Mouse (Mus musculus): ENCODE measurements around the gene Rhoa. TPM values are rescaled to one million over a fixed set of nuclear protein-coding genes. Genes with fewer than 3 reads are reported as not detected.
A peak's percentile ranks its signal among the peaks of the same experiment; 100 is the strongest.

Gene Rhoa
- total RNA-seq, 2 experiments from 2014 or later: 159 to 177 TPM

DNA sequence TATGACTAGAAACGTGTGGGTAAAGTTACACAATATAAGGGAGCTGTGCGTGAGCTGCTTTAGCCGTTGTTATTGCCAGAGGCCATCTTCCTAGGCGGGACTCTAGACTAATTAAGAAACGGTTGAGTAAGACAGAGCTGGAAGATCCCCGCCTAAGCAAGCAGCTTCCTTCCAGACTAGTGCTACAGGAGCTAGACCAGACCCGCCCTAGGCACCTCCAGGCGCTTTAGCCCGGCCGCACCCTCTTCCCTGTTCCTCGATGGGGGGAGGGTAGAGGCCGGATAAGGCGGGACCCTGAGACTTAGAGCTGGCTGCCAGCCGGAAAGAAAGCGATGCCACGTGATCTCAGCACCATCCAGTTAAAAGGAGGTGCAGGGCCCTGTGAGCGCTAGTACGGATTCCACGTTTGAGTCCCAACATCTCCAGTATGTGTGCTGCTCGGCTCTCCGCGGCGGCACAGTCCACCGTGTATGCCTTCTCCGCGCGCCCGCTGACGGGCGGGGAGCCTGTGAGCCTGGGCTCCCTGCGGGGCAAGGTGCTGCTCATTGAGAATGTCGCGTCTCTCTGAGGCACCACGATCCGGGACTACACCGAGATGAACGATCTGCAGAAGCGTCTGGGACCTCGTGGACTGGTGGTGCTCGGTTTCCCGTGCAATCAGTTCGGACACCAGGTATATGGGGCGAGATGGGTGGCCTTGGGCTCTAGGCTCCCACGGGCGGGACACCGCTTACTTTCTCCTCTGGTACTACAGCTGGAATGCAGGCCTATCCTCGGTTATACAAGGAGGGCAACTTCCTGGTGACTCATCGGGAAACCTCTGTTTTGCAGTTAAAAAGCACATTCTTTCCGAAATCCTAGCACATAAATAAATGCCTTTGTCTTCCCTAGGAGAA, 33.2 kb downstream of the Rhoa start, which contains the start of gene Gpx1:
Gpx1 (plus strand) TSS at position 18 of the 896 bp plus-strand sequence.
- intact Hi-C loops (cut with DNase I; ENCODE audit: low total_unique reads): no loop called here

DNA sequence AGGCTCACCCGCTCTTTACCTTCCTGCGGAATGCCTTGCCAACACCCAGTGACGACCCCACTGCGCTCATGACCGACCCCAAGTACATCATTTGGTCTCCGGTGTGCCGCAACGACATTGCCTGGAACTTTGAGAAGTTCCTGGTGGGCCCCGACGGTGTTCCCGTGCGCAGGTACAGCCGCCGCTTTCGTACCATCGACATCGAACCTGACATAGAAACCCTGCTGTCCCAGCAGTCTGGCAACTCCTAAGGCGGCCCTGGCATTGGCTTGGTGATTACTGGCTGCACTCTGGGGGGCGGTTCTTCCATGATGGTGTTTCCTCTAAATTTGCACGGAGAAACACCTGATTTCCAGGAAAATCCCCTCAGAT, 33.9 kb downstream of the Rhoa start:
- peak; percentile 25 for DNase-seq
- intact Hi-C loops (cut with DNase I; ENCODE audit: low total_unique reads): no loop called here

More for the DNA sequence above, 33.2 kb downstream of the Rhoa start, which contains the start of gene Gpx1:
- DNase-seq: peak; percentile 92

DNA sequence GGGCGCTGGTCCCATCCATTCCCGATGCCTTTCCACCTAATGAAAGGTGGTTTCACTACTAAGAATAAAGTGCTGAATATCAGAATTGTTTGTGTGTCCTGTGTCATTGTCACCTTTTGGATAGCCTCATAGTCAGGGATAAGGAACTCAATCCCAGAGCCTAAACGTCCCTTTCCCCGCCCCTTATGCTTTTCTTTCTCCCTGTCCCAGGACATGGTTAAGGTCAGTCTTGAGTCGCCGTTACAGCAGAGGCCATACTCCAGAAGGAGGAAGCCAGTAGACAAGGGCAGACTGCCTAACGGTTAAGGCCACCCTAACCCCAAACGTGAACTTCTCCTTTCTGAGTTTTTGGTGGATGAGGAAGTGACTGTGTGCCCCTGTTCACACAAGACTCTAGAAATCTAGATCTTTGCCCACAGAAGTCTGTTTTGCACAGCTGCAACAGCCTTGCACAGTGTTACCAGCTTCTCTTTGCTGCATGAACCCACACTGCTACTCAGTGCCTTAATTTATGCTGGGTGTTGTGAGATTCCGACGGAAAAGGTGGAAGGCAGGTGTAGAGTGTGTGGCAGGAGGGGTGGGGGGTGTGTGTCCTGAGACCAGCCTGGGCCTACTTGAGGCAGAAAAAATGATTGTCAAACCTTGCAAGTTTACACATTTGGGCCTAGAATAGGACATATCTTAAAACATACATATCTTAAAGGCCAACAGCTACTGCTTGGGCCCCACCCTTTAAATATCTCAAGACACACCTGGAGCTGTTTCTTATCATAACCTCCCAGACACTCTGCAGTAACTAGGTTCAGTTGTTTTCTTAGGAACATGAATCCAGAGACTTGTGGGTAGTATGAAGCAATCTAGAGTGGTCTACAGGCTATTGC, 34.6 kb downstream of the Rhoa start:
- intact Hi-C loops (cut with DNase I; ENCODE audit: low total_unique reads): no loop called here

DNA sequence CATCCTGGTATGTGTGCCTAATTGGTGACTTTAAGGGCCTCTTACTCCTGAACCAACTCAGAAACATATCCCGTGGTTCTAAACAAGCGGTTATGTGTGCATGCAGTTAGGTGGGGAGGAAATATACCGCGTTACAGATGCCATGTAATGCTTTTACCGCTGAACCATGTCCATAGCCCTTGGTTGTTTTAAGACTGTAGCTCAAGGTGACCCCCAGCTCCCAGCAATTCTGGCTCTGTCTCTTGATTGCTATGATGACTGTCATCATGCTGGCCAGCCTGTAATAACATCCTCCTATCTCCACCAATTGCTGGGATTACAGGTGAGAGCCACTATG, 35.2 kb downstream of the Rhoa start:
- intact Hi-C loops (cut with DNase I; ENCODE audit: low total_unique reads): no loop called here
- DNase-seq: no peak

More for the DNA sequence above, 34.6 kb downstream of the Rhoa start:
- DNase-seq: no peak

DNA sequence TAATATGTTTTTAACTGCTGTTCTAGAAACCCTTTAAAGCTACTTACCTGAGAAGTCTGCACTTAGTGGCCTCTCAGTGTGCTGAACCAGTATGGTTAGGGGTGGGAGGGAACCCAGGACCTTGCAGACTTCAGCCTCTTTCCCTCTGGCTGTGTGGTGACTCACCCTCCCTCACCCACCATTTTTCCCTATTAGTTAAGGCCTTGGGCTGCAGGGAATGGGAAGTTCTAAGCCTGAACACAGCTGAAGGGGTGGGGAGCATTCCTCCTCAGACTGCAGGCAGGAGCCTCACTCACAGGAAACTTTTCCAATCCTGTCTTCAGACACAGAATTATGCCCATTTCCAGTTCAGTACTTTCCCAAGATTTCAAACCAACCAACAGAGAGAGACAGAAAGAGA, 35.9 kb downstream of the Rhoa start:
- intact Hi-C loops (cut with DNase I; ENCODE audit: low total_unique reads): no loop called here
- DNase-seq: no peak

DNA sequence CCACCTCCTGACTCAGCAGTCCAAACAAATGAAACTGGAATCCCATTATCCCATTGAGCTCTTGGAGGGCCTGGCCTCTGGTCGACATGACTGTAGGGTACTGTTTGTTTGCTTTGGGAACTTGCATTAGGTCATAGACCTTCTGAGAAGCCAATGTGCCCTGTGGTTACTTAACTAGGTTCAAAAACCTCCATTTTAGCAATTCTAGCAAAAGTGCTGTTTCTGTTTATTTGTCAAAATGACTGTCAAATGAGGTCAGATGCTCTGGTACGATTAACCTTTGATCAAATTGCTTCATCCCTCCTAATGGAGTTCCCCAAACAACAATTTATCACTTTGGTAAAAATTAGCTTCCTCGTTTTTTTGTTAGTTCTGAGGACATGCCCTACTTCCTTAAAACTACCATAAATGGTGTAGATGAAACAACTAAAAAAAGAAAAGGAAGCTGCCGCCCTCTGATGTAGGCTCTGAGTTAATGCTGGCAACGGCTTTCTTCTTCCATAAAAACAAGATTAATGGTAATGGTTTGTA, 36.4 kb downstream of the Rhoa start:
- no peak for DNase-seq
- intact Hi-C loops (cut with DNase I; ENCODE audit: low total_unique reads): no loop called here

DNA sequence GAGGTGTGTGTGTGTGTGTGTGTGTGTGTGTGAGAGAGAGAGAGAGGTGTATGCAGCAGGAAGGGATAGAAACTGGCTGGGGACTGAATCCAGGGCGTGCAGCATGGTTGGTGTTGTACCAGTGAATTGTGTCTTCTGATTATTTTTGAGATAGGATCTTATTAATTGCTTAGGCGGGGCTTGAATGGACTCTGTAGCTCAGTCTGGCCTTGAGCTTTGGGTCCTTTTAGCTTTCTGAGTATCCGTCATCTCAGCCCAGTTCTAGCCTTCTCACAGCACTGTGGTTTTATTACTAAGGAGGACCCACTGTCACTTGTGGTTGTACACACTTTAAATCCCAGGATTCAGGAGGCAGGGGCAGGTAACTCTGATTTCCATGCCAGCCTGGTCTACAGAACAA, 37.4 kb downstream of the Rhoa start:
- DNase-seq: no peak
- intact Hi-C loops (cut with DNase I; ENCODE audit: low total_unique reads): no loop called here

DNA sequence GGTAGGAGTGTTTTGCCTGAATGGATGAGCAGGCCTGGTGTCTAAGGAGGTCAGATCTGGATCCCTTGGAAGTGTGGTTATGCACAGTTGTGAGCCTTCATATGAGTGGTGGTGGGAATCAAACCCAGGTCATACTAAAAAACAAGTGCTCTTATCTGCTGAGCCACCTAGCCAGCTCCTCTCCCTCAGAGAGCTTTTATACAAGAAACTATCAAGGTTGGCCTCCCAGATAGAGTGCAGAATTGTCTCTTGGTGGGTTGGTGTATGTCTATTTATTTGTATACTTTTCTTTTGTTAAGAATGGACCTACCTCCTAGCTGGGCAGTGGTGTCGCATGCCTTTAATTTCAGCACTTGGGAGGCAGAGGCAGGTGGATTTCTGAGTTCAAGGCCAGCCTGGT, 37.9 kb downstream of the Rhoa start:
- intact Hi-C loops (cut with DNase I; ENCODE audit: low total_unique reads): no loop called here
- DNase-seq: no peak

DNA sequence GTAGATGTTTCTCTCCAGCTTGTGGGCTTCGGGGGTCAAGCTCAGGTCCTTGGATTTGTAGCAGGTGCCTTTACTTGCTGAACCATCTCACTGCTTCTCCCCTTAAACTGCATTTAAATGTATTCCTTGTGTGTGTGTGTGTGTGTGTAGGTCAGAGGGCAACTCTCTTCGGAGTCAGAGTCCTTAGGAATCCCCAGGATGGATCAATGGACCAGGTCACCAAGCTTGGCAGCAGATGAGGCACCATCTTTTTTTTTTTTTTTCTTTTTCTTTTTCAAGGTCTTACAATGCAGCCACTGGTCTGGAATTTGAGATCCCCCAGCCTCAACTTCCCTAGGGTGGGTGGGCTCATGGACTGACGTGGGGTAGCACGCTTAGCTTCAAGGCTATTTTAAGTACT, 38.5 kb downstream of the Rhoa start:
- no peak for DNase-seq
- intact Hi-C loops (cut with DNase I; ENCODE audit: low total_unique reads): no loop called here

DNA sequence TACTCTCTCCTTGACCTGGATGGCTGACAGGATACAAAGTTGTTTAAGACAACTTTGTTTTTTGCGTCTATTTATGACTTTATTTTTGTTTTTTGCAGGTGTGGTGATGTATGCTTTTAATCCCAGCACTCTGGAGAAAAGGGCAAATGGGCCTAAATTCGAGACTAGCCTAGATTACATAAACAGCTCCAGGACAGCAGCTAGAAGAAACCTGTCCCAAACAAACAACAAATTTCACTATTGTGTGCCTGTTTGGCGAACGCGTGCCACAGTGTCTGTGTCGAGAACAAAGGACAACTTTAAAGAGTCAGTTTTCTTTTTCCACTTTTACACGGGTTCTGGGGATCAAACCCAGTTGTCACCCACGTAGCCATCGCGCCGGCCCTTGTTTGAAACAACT, 41.1 kb downstream of the Rhoa start:
- intact Hi-C loops (cut with DNase I; ENCODE audit: low total_unique reads): no loop called here
- DNase-seq: no peak

DNA sequence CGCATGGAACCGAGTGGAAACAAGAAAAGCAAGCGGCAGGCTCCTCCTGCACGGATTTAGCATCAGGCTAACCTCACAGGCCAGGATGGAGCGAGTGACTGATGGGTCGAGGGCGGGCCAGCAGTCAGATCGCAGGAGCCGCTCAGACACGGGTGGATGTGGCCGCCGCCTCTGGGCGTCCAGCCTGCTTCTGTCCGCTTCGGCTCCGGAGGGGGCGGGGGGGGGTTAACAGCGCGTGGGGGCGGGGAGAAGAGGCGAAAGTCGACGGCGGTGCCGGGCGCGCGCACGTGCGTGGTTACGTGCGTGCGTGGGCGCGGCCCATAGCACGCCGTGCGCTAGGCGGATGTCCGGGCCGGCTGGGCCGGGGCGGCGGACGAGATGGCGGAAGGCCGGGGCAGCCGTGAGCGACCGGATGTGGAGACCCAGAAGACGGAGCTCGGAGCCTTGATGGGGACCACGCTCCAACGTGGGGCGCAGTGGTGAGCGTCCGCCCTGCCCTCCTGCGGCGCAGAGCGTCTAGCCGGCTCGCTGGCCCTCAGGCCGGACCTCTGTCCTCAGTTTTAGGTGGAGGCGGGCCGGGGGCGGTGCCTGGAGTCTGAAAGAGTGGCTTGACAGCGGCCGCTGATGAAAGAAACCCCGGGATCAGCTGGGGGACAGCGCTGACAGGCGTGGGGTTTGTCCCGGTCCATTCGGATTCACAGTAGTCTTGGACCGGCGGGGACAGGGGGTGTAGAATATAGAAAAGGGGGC, 41.8 kb downstream of the Rhoa start, which contains the start of gene Usp4:
Usp4 (plus strand) TSS at position 314 of the 750 bp plus-strand sequence.
- intact Hi-C loops (cut with DNase I; ENCODE audit: low total_unique reads): no loop called here
- peak; percentile 91 for DNase-seq

DNA sequence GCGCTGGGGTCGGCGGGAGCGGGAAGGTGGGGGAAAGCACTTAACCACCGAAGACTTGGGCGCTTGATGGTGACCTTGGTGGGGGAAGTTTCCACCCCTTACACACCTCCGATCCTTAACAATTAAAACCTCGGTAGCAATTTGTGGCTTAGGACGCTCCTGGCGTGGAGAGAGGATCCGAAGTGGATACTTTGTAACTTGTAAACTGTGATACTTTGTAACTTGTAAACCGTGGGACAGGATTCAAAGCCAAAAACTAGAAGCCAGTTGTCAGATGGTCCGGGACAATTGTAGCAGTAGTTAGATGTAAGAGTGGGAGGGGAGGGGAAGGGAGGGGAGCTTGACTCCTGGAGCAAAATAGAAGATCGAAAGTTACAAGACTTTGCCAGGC, 42.4 kb downstream of the Rhoa start:
- no peak for DNase-seq
- intact Hi-C loops (cut with DNase I; ENCODE audit: low total_unique reads): no loop called here

DNA sequence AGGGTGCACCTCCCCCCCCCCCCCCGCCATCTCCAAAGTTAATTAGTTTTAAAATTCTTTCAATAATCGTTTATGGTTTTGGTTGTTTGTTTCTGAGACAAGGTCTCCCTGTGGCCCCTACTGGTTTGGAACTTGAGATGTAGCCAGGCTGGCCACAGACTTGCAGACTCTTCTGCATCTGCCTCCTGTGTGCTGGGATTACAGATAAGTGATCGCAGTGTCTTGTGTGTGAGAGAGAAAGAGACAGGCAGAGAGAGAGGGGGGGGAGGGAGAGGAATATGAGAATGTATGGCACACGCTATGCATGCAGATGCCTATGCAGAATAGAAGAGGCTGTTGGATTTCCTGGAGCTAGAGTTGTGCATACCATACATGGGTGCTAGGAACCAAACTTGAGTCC, 43.8 kb downstream of the Rhoa start:
- no peak for DNase-seq
- intact Hi-C loops (cut with DNase I; ENCODE audit: low total_unique reads): no loop called here

DNA sequence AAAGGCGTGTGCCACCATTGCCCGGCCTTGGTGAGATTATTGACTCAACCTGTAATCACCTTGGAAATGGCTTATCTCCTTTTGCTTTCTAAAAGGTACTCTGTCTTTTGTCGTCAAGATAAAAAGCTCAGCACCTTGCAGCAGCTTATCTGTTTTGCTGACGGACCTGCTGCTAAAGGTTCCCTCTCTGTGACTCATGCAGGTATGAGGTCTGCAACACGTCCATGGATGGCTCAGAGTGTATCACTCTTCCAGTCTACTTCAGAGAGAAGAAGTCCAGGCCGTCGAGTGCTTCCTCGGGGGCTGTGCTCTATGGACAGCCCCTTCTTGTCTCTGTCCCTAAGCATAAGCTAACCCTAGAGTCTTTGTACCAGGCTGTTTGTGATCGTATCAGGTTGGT, 72.3 kb downstream of the Rhoa start:
- DNase-seq: no peak
- intact Hi-C loops (cut with DNase I; ENCODE audit: low total_unique reads): no loop called here

DNA sequence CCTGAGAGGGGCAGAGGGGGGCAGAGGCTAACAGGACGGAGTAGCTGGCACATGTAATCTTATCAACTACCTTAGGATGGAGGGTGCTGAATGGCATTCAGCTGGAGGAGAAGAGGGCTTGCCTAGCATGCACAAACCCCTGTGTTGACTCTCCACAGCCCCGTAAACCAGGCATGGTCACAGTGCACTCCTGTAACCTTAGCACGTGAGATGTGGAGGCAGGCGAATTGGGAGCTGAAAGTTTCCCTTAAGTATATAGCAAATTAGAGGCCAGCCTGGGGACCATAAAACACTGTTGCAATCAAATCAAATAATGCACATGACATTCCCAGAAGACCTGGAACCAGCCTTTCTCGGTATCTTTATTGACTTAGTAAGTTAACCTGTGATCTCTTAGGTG, 72.8 kb downstream of the Rhoa start:
- intact Hi-C loops (cut with DNase I; ENCODE audit: low total_unique reads): no loop called here

DNA sequence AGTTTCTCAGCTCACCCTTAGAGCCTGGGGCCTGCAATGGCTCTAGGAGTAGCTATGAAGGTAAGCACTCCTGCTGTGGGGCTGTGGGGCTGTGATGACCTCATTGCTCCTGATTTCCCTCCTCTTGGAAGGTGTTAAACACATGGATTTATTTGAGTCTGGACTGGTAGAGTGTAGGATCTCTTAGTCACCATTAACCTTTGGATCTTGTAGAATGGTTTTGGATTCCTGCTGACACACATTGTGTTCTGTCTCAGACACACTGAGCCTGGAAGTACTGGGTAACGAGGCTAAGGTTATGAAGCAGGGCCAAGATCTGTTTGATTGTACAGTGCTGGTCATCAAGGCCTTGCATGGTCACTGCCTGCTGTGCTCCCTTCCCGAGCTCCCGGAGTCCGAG, 73.4 kb downstream of the Rhoa start:
- intact Hi-C loops (cut with DNase I; ENCODE audit: low total_unique reads): no loop called here
- no peak for DNase-seq

More for the DNA sequence above, 72.8 kb downstream of the Rhoa start:
- DNase-seq: no peak

DNA sequence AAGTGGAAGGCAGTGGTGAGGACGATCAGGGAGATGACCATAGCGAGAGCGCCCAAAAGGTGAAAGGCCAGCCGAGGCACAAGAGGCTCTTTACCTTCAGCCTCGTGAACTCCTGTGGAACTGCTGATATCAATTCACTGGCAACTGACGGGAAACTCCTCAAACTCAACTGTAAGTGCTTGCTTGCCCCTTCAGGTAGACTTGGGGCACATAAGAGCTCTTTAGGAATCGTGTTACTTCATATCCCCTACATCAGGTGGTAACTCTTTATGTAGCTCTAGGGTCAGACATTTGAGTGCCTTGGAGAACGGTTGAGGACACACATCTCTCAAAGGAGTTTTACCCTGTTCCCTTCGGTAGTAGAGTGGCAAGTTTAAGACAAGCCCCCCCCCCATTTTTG, 75.5 kb downstream of the Rhoa start:
- DNase-seq: no peak
- intact Hi-C loops (cut with DNase I; ENCODE audit: low total_unique reads): loop anchor here (10.0 kb wide), 1 partner anchor 153 kb away; no protein-coding TSS in a partner anchor

DNA sequence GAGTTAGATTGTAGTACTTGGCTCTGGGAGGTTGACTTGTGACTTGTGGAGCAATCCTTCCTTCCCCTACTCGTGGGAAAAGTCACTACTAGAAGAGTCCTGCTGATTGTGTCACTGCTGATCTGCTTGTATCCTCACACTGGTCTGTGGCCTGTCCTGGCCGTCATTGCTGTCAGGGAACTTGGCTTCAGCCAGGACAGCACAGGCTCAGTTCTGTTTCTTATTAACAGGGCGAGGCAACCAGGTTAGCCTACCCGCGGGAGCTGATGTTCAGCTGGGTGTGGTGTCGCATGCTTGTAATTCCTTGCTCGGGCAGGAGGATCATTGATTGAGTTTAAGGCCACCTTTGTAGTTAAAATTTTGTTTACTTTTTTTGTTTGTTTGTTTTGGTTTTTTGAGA, 79.1 kb downstream of the Rhoa start:
- no peak for DNase-seq
- intact Hi-C loops (cut with DNase I; ENCODE audit: low total_unique reads): loop anchor here (10.0 kb wide), 1 partner anchor 150 kb away; no protein-coding TSS in a partner anchor

DNA sequence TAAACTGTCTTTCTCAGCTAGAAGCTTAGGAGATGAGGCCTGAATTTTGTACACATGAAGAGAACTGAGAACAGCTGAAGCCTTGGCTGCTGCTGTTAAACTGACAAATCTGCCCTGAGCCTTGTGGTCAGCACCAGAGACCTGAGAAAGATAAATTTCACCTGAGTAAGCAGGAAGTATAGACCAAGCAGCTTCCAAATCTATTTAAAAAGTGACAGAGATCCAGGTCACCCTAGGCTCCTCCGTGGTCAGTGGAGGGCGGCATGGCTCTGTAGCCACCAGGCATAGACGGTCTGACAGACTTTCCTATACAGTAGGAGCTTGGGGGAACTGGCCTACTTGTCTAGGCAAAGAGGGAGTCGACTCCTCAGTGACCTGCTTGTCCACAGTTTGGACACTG, 80.9 kb downstream of the Rhoa start:
- DNase-seq: peak; percentile 20
- intact Hi-C loops (cut with DNase I; ENCODE audit: low total_unique reads): loop anchor here (10.0 kb wide), 1 partner anchor 148 kb away; no protein-coding TSS in a partner anchor

Measured in gastrocnemius, postnatal 14 days (tissue).